Mouse (Mus musculus) layer of hippocampus, adult 2 months (tissue): ENCODE data around the gene Gpr3. TPM values are rescaled to one million over a fixed set of nuclear protein-coding genes. Genes with fewer than 3 reads are reported as not detected.

ENCODE experiments used
- DNase-seq, 2 experiments: peaks; one replicate each; pipeline ENCODE4 v3.0.0; 2022; ENCODE audit warnings: low spot score in 2 of 2
- H3K27ac ChIP-seq: fragments of 200-600 bp; 2 replicates; pipeline ENCODE4 v1.8.1; 2022
- H3K4me3 ChIP-seq: fragments of 200-600 bp; 2 replicates; pipeline ENCODE4 v1.8.1; 2022; ENCODE audit warnings: mild to moderate bottlenecking
- CTCF ChIP-seq: fragments of 200-600 bp; conservative IDR thresholded peaks from 2 replicates; pipeline ENCODE4 v1.8.1; 2022; ENCODE audit warnings: antibody characterized with exemption, mild to moderate bottlenecking, moderate library complexity
- total RNA-seq, 2 experiments: library from RNA; stranded (reverse); gene quantifications; 2 replicates each; pipeline ENCODE4 v1.2.3; 2021

The Gpr3 gene
- total RNA-seq, 2 experiments from 2014 or later: 5.0 to 5.3 TPM

DNA sequence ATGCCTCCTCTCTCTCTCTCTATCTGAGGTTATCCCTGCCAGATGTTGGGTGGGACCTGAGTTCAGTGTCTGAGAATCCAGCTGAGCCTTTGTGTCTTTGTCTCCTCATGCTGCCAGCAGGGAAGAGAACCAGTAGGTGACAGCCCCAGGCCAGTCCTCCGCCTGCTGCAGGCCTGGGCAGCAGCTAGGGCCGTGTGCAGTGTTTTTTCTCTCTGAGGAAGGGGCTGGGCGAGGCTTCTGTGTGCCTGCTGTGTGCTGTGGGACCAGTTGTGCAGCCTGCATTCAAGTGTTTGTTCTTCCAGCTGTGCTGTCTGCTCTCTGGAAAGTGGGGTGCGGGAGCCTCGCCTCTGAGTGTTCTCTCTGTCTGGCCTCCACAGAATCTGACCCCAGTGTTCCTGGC is 11.5 kb upstream of the Gpr3 start:
- no peak for TF ChIP-seq CTCF
- no peak for DNase-seq

DNA sequence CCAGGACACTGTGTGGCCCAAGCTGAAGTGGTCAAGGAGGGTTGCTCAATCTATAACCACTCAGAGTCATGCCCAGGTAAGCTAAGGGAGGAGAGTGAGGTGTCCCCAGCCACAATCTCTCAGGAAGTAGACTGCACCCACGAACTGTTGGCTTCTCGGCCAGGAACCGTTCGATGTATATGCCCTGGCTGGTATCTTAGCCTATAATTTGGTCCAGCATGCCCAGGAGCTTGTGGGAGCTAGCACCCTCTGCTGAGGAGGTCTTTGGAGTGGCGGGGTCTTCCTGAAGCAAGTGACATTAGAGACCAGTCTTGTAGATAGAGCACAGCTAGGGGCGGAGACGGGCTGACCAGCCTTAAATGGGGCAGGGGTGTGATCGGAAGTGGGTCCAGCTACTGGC is 9.4 kb upstream of the Gpr3 start:
- no peak for DNase-seq
- TF ChIP-seq CTCF: no peak
- Histone ChIP-seq H3K27ac (no peak overlapping the region), H3K4me3 (no peak overlapping the region)

More for the DNA sequence above, 11.5 kb upstream of the Gpr3 start:
- H3K4me3 ChIP-seq: no peak overlapping the region
- no peak overlapping the region for H3K27ac ChIP-seq

DNA sequence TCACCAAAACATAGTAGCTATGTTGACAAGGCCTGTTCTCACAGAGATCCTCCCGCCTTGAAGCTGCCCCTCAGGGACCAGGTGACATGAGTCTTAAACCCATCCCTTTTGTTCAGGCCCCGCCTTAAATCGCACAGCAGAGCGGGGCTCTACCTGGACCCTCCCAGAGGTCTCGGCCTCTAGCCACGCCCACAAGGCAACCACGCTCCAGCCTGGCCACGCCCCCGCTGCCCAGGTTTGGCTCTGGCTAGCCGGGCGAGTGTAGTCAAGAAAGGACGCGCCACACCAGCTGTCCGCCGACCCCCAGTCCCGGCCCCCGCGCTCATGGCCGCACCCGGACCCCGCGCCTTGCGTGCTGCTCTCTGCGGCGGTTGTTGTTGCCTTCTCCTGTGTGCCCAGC is 8.3 kb upstream of the Gpr3 start:
- H3K4me3 ChIP-seq: no peak overlapping the region
- H3K27ac ChIP-seq: no peak overlapping the region
- no peak for TF ChIP-seq CTCF
- no peak for DNase-seq

GRCm38 (mm10) chr4:133218745-133219144 is 6.4 kb upstream of the Gpr3 start:
- TF ChIP-seq CTCF: no peak
- no peak for DNase-seq
- Histone ChIP-seq H3K4me3 (no peak overlapping the region), H3K27ac (no peak overlapping the region)

DNA sequence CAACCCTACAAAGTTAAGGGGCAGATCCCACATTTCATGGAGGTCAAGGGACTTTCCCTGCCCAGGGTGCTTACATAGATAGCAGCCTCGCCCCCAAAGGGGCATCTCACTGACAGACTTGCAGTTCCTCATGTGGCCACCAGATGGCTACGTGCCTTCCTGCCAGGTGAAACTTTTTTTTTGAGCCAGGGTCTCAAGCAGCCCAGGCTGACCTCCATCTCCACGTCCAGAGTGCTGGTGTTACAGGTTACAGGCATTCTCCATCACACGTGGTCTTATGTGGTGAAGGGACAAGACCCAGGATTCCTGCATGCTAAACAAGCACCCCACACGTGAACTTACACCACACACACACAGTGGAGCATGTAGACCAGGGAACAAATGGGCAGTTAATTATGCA is 5.3 kb upstream of the Gpr3 start:
- H3K4me3 ChIP-seq: no peak overlapping the region
- TF ChIP-seq CTCF: peak; percentile 93
- no peak overlapping the region for H3K27ac ChIP-seq
- no peak for DNase-seq

DNA sequence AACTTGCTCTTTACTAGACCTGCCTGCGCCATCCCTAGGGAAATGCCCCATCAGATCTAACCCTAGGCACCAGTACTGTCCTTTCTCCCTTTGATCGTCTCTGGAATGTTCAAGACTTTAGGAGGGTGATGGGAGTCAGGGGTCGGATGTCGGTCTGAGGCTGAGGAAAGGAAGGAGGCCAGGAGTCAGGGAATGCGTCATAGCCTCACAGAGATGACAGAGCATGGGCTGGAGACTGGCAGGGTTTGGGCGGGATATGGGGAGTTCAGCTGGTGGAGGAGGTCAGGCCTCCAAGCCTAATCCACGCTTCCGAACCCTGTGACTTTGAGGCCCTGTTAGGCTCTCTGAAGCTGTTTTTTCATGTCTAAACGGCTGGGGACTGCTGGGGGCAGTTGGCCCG is 1.3 kb upstream of the Gpr3 start:
- TF ChIP-seq CTCF: no peak
- Histone ChIP-seq H3K27ac (no peak overlapping the region), H3K4me3 (no peak overlapping the region)
- no peak for DNase-seq

GRCm38 (mm10) chr4:133213268-133213590 is 893 bp upstream of the Gpr3 start:
- no peak; the same call in 1 of the 2 replicates for TF ChIP-seq CTCF
- DNase-seq: no peak

GRCm38 (mm10) chr4:133212562-133213267 is 379 bp upstream of the Gpr3 start:
- peak; percentile 61 for TF ChIP-seq CTCF
- DNase-seq: peak; percentile 70 to 79
- H3K27ac ChIP-seq: peak overlapping the region; percentile 80
- H3K4me3 ChIP-seq: peak overlapping the region; percentile 77

More at GRCm38 (mm10) chr4:133213268-133213590, 893 bp upstream of the Gpr3 start:
- peak overlapping the region; percentile 77 for H3K4me3 ChIP-seq
- H3K27ac ChIP-seq: peak overlapping the region; percentile 71; the same call in 1 of the 2 replicates

GRCm38 (mm10) chr4:133210788-133211390 is 1.4 kb downstream of the Gpr3 start:
- no peak for TF ChIP-seq CTCF
- H3K4me3 ChIP-seq: no peak overlapping the region
- H3K27ac ChIP-seq: no peak overlapping the region
- no peak for DNase-seq

GRCm38 (mm10) chr4:133210023-133210787 is 2.1 kb downstream of the Gpr3 start:
- DNase-seq: no peak
- no peak for TF ChIP-seq CTCF
- H3K4me3 ChIP-seq: no peak overlapping the region

GRCm38 (mm10) chr4:133209366-133209765 is 3.0 kb downstream of the Gpr3 start:
- no peak overlapping the region for H3K4me3 ChIP-seq
- DNase-seq: peak in 1 of 2 experiments; percentile 60
- TF ChIP-seq CTCF: peak; percentile 93
- H3K27ac ChIP-seq: no peak overlapping the region

More at GRCm38 (mm10) chr4:133210023-133210787, 2.1 kb downstream of the Gpr3 start:
- H3K27ac ChIP-seq: no peak overlapping the region

- no peak for TF ChIP-seq CTCF
- Histone ChIP-seq H3K27ac (no peak overlapping the region), H3K4me3 (no peak overlapping the region)
- DNase-seq: no peak
These were observed 8.0 kb downstream of the Gpr3 start for GRCm38 (mm10) chr4:133204379-133204778.

- H3K4me3 ChIP-seq: no peak overlapping the region
- DNase-seq: no peak
- no peak overlapping the region for H3K27ac ChIP-seq
- no peak for TF ChIP-seq CTCF
These were observed 8.7 kb downstream of the Gpr3 start for GRCm38 (mm10) chr4:133203591-133203990.
